Mouse (Mus musculus): ENCODE data around the gene Lrp1.

- TF ChIP-seq POLR2A (IDR thresholded peaks at IDR 0.05; ENCODE audit: control insufficient read depth in 1 of 2, insufficient read depth in 1 of 2, low read depth in 1 of 2, low read length in 2 of 2, poor library complexity in 1 of 2) (no peak), CTCF (IDR thresholded peaks at IDR 0.05 in 2 of 3, conservative IDR thresholded peaks at IDR 0.05 in 1 of 3; ENCODE audit: control insufficient read depth in 1 of 3, insufficient read depth in 1 of 3, low read depth in 2 of 3, low read length in 3 of 3, poor library complexity in 1 of 3, severe bottlenecking in 1 of 3) (no peak), SMC3 (IDR thresholded peaks at IDR 0.05; ENCODE audit: low read depth, low read length) (no peak), MXI1 (IDR thresholded peaks at IDR 0.05; ENCODE audit: low read depth, low read length) (no peak), SIN3A (IDR thresholded peaks at IDR 0.05; ENCODE audit: low read length) (no peak; the same call in 1 of the 2 replicates)
Measured at GRCm38 (mm10) chr10:127521611-127522080, 99.3 kb downstream of the Lrp1 start.

Measured in MEL (cell line).